Mouse (Mus musculus) mesoderm, embryonic 11.5 days (tissue): Measurements from ENCODE around the gene Apof.
"Not testable (repeated sequence)": the region's sequence is repeated elsewhere in the genome, so short reads cannot be mapped to it uniquely, and the experiment has no call there.

Experiments used
- DNase-seq: peaks from one replicate; pipeline ENCODE4 v3.0.0-alpha.2; 2012; ENCODE audit warnings: low read depth, low spot score

Gene Apof

DNA sequence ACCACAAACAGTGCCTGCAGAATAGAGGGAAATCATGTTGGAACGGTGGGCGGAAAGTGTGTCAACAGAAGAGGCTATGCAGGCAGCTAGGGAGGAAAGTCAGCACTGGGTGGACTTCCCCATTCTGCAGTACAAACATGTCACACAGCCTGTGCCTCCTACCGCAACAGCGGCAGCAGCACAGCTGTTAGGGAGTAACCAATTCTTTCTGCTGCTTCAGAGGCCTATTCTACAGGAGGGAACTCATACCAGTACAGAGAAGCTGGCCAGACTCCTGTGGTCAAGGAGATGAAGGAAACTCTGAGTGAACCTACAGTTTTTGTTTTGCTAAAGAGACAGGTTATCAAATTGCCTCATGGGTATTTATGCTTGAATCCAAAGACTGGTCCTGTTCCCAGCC, 9.5 kb upstream of the Apof start:
- DNase-seq, result no peak

GRCm38 (mm10) chr10:128259946-128260345, 8.5 kb upstream of the Apof start:
- no peak for DNase-seq

GRCm38 (mm10) chr10:128260376-128260775, 8.1 kb upstream of the Apof start:
- DNase-seq, result not testable (repeated sequence)

GRCm38 (mm10) chr10:128262300-128262699, 6.2 kb upstream of the Apof start:
- no peak for DNase-seq

GRCm38 (mm10) chr10:128263393-128264310, 4.8 kb upstream of the Apof start:
- no peak for DNase-seq

DNA sequence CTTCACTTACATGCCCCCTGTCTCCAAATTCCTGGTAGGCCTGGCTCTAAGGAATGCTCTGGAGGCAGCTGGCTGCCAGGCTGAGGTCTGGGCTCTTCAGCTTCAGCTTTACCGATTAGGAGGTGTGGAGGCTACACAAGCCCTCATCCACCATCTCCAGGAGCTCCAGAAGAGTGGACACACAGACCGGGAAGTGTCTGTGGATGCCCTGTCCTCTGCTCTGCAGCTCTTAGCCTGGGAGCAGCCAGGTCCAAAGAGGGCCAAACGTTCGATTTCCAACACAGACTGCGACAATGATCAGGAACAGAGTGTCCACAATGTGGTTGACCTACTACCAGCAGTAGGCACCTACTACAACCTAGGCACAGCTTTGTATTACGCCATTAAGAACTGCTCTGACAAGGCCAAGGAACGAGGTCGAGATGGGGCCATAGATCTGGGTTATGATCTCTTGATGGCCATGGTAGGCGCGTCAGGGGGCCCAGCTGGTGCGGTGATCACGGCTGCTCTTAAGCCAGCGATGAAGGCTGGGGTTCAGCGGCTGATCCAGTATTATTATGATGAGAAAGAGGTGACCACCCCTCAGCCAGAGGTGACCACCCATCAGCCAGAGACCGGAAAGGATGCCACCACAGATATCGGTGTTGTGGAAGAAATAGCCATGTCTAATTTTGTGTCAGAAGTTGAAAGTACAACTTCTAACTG, 887 bp downstream of the Apof start:
- DNase-seq, result no peak

DNA sequence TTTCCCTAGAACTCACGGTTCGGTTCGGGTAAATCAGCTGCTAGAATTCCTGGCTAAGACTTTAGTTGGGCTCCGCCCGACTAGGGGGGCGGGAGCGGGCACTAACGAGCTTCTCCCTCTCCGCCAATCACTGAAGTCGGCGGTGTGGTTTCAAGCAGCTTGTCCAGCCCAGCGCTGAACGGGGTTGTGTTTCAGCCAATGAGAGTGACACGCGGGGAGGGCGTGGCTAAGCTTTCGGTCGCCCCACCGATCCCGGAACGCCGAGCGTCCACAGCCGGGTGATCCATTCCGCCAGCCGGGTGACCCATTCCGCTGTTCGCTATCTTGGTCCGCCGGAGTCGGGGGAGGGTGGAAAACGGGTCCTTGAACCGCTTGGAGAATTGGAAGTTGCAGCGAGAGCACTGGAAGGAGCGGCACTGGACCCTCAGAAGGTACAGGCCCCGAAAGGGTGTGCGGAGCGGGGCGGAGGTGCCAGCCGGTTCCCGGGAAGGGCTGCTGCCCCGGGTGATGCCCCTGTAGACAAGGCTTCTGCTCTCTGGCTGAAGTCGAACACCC, 1.9 kb downstream of the Apof start, which contains the start of gene Stat2:
Gene Stat2 (plus strand): TSS at position 273 of the 555 bp plus-strand sequence.
- DNase-seq, result peak; percentile 98

- DNase-seq, result peak; percentile 4
These were observed 2.4 kb downstream of the Apof start for GRCm38 (mm10) chr10:128270866-128271265.

GRCm38 (mm10) chr10:128271883-128272282, 3.4 kb downstream of the Apof start:
- no peak for DNase-seq

- not testable (repeated sequence) for DNase-seq
These were observed 4.5 kb downstream of the Apof start for GRCm38 (mm10) chr10:128272819-128273439.

- not testable (repeated sequence) for DNase-seq
These were observed 6.9 kb downstream of the Apof start for GRCm38 (mm10) chr10:128275374-128275773.

GRCm38 (mm10) chr10:128278158-128278557, 9.7 kb downstream of the Apof start:
- DNase-seq, result no peak

- no peak for DNase-seq
These were observed 12.5 kb downstream of the Apof start for GRCm38 (mm10) chr10:128280943-128281342.

DNA sequence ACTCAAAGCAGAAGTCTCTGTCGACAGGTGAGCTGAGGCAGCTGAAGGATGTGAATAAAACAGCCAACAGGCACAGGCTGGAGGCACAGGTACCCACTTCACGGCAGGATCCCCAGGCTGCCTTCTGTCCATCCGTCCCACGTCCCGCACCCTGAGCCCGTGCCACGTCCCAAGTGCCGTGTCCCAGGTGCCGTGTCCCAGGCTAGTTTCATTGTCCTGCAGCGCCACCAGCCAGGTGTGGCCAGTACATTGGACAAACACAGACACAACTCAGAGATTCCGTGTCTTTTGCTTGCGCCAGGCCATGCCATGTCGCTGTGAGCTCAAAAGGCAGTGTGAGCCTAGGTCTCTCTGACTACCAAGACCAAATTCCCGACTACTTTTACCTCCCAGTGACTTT, 13.2 kb downstream of the Apof start:
- DNase-seq, result no peak

- no peak for DNase-seq
These were observed 14.5 kb downstream of the Apof start for GRCm38 (mm10) chr10:128282886-128283450.

DNA sequence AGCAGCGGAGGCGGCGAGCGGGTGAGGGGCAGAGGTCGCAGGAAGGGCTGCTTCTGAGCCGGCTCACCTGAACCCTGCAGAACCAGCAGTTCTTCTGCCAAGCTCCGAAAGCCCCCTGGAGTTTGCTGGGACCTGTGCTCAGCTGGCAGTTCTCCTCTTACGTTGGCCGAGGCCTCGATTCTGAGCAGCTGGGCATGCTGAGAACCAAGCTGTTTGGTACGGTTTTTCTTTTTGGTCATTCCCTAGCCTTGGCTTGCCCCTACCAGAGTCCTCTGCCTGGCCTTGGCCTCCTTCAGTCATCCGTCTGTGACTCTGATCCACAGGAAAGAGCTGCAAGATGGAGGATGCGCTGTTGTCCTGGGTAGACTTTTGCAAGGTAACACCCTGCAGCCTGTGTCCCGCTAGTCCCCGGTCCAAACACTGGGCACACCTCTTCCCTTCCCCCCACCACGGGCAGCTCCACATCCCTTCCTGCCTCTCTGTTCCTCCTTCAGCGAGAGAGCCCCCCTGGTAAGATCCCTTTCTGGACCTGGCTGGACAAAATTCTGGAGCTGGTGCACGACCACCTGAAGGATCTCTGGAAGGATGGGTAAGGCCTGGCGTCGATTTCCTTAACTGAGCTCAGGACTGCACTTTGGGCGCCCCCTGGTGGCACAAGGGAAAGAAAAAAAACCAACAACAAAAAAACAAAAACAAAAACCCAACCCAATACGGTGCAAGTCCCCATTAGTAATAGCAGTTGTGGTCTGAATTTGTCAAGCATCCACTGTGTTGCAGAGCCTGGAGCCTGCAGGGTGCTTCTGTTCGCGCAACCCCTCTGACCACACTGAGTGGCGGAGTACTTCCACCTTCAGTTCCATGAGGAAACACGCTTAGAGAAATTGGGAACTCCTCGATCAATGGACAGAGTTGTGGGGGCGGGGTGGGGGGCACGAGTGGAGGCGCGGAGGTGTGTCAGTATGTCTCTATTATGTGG, 15.4 kb downstream of the Apof start:
- peak; percentile 69 for DNase-seq

DNA sequence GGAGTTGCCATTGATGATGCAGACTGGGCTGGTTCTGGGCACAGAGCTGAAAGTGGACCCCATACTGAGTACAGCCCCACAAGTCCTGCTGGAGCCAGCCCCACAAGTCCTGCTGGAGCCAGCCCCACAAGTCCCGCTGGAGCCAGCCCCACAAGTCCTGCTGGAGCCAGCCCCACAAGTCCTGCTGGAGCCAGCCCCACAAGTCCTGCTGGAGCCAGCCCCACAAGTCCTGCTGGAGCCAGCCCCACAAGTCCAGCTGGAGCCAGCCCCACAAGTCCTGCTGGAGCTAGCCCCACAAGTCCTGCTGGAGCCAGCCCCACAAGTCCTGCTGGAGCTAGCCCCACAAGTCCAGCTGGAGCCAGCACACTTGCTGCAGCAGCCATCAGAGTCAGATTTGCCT, 22.1 kb downstream of the Apof start:
- not testable (repeated sequence) for DNase-seq

DNA sequence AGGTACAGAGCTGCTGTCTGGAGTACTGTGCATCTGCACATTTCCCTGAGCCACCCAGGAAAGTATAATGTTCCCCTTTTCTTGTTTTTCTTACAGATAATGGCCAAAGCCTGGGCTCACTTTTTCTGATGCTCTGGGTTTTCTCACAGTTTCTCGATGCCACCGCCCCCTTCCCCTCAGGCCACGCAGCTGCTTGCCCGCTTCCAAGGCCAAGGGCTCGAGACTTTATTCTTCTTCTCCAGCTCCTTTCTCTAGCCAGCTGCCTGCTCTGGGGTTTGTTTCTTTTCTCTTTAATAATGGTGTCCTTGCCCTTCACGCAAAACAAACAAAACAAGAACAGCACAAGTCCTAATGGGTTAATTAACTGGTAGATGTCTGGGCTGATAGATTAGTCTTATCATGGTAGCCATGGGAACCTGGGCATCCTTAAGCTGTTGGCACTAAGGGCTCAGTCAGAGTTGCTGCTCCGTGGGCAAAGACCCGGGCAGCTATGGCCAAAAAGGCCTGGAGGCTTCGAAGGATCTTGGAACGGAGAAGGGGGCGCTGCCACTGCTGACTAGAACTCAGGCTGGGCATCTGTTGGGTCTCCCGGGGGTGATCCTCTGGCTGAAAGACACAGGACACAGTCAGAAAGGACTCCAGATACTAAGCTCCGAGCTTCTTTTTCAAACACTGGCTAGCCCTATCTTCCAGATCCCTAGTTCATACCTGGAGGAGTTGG, 28.1 kb downstream of the Apof start:
- DNase-seq, result no peak

- no peak for DNase-seq
These were observed 28.8 kb downstream of the Apof start for GRCm38 (mm10) chr10:128297221-128297620.

GRCm38 (mm10) chr10:128297622-128298021, 29.2 kb downstream of the Apof start:
- no peak for DNase-seq
